Mouse (Mus musculus) embryonic fibroblast, embryonic 13.5 days (primary cell): Measurements from ENCODE around the gene Kmt5a. TPM values are rescaled to one million over a fixed set of nuclear protein-coding genes. Genes with fewer than 3 reads are reported as not detected.

Experiments used
- H3K27ac ChIP-seq: 2 replicates; pipeline ENCODE4 v1.5.1; 2012; ENCODE audit warnings: low read length, control low read depth, inconsistent platforms; ENCODE audit not compliant: insufficient read depth
- H3K4me1 ChIP-seq: 2 replicates; pipeline ENCODE4 v1.6.1; 2011; ENCODE audit warnings: low read length; ENCODE audit not compliant: control insufficient read depth, insufficient read depth
- H3K4me3 ChIP-seq: 2 replicates; pipeline ENCODE4 v1.5.1; 2011; ENCODE audit warnings: mild to moderate bottlenecking, control low read depth, low read length; ENCODE audit not compliant: insufficient read depth
- CTCF ChIP-seq: IDR thresholded peaks from 2 replicates; pipeline ENCODE4 v1.5.1; 2011; ENCODE audit warnings: mild to moderate bottlenecking, control low read depth, low read length, moderate library complexity, borderline replicate concordance; ENCODE audit not compliant: insufficient read depth
- POLR2A ChIP-seq: IDR thresholded peaks from 2 replicates; pipeline ENCODE4 v1.6.1; 2011; ENCODE audit warnings: low read depth, mild to moderate bottlenecking, control low read depth, low read length, moderate library complexity
- polyA plus RNA-seq: library from polyadenylated mRNA; stranded (reverse); fragments of >200 nt; gene quantifications from 2 replicates; pipeline ENCODE4 v1.2.4, GENCODE M21; 2011; ENCODE audit warnings: low read depth; ENCODE audit not compliant: missing spikeins, insufficient read length

The Kmt5a gene
- polyA plus RNA-seq, 1 experiment: 94.2 TPM

DNA sequence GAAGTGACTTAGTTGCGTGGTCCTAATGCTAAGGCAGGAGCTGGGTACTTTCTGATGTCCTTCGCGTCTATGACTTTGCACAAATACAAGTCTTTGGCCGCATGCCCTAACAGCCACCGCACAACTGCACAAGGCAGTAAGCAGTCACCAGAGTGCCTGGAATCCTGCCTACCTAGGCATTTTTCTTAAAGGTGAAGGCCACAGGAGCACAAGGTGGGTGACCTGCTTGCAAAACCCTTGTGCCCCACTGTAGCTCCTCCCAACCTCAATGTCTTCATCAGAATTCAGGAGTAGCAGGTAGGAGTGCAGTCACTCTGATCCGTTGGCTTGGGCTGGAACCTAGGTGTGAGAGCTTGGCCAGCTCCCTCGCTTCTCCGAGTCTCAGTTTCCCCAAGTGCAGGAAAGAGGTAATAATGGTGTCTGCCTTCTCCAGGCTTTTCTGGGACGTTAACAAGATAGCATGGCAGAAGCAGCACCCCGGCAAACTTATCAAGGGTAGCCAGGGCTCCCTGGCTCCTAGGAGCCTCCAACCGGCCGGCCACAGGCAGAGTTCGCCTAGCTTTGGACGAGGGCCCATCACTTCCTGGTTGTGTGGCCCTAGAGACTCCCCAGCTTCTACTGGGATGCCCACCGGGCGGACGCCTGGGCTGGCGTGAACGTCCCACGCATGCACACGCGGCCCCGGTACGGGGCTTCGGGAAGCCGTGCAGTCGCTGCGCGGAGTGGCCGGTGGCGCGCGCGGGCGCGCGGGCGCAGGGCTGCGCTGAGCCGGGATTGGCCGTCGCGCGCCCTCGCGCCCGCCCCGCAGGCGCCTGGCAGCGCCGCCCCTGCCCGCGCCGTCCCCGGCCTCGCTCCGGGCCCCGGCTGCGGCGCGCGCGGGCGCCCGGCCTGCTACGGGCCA, 5.2 kb downstream of the Kmt5a start:
- Histone ChIP-seq H3K4me3 (peak overlapping the region; percentile 78), H3K4me1 (peaks cover 15% of the 10 kb centered on the region; the same call in 1 of the 2 replicates), H3K27ac (peak overlapping the region; percentile 84)
- TF ChIP-seq POLR2A (peak; percentile 82), CTCF (no peak)

DNA sequence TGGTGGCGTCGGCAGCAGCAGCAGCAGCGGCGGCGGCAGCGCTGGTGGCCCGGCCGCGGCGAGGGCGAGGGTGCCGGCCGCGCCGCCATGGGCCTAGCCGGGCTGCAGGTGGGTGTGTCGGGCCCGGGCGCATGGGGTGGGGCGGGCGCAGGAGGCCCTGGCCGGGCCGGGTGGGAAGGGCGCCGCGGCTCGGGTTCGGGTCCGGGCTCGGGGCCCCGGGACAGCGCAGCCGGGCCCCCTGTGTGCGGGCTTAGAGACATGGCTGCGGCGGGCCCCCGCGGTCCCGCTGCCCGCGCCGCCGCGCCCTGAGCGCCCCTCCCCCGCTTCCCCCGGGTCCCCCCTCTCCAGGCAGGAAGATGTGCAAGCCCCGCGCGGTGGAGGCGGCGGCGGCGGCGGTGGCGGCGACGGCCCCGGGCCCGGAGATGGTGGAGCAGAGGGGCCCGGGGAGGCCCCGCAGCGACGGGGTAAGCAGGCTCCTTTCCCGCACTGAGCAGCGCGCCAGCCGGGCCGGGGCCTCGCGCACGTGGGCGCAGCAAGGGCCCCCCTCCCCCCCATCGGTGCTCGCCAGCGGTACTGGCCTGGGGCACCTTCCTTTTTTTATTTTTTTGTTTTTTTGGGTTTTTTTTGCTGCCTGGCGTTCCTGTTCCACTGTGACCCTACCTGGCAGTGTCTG, 6.0 kb downstream of the Kmt5a start:
- H3K27ac ChIP-seq: peak overlapping the region; percentile 76
- peaks cover 15% of the 10 kb centered on the region; the same call in 1 of the 2 replicates for H3K4me1 ChIP-seq
- TF ChIP-seq POLR2A: no peak
- no peak for TF ChIP-seq CTCF
- peak overlapping the region; percentile 55 for H3K4me3 ChIP-seq

DNA sequence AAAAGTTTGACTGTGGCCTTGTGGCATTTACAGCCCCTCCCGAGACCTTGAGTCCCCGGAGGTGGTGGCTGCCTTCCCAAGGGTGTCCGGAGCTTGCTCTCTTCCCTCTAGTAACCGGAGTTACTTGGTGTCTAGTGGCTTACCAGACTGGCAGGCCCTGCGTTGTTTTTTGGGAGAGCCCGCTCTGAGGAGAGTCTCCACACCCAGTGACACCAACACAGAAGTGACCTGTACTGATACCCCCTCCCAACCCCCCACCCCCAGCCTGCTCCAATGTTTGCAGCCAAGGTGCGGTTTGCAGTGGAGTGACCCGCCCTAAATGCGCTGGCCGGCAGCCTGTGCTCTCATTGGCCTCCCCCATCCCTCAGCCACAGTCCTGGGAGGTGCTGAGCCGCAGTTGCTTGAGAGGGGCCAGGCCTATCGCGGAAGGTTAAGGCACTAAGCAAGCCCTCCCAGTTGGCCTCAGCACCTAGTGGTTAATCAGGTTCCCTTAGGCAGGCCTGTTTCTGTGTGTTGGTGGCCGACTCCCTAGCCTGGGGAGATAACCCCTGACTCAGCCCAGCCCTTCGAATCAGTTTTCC, 6.7 kb downstream of the Kmt5a start:
- H3K4me3 ChIP-seq: peak overlapping the region; percentile 55
- peak overlapping the region; percentile 76 for H3K27ac ChIP-seq
- TF ChIP-seq POLR2A (peak; percentile 56), CTCF (no peak)
- H3K4me1 ChIP-seq: peaks cover 15% of the 10 kb centered on the region; the same call in 1 of the 2 replicates

DNA sequence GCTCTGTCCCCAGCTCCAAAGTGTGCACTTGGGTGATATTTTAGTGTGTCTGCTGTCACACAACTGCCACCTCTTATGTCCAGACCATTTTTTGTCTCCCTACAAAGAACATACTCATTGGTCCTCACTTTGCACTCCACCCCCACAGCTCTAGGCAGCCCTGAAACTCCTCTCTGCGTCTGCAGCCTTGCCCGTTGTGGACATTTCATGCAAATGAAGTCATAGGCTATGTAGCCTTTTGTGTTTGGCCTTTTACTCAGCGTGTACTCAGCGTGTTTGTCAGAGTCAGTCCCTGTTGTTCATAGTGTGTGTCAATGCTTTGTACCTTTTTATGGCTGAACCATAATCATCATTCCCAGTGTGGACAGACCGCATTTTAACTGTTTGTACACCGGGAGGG, 9.8 kb downstream of the Kmt5a start:
- Histone ChIP-seq H3K4me1 (peaks cover 12% of the 10 kb centered on the region; the same call in 1 of the 2 replicates), H3K4me3 (no peak overlapping the region), H3K27ac (peak overlapping the region; percentile 44; the same call in 1 of the 2 replicates)
- TF ChIP-seq POLR2A (no peak), CTCF (no peak)

DNA sequence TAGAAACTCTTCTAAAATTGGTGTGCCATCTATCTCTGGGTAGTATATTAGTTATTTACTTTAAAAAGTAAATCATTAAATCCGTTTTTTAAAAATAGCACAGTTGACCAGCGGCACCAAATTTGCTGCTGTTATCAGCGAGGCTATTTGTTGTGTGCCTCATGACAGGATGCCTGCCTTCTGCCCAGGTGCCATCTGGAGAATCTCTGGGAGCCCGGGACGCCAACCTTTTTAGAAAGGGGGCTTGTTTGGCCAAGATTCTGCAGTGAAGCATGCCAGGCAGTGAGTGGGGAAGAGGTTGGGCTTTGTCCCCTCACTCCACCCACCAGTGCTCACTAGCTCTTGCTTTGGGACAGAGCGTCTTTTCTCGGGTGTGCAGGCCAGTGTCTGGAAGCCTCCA, 10.3 kb downstream of the Kmt5a start:
- no peak for TF ChIP-seq CTCF
- no peak for TF ChIP-seq POLR2A
- Histone ChIP-seq H3K4me1 (peaks cover 12% of the 10 kb centered on the region; the same call in 1 of the 2 replicates), H3K27ac (no peak overlapping the region), H3K4me3 (no peak overlapping the region)

DNA sequence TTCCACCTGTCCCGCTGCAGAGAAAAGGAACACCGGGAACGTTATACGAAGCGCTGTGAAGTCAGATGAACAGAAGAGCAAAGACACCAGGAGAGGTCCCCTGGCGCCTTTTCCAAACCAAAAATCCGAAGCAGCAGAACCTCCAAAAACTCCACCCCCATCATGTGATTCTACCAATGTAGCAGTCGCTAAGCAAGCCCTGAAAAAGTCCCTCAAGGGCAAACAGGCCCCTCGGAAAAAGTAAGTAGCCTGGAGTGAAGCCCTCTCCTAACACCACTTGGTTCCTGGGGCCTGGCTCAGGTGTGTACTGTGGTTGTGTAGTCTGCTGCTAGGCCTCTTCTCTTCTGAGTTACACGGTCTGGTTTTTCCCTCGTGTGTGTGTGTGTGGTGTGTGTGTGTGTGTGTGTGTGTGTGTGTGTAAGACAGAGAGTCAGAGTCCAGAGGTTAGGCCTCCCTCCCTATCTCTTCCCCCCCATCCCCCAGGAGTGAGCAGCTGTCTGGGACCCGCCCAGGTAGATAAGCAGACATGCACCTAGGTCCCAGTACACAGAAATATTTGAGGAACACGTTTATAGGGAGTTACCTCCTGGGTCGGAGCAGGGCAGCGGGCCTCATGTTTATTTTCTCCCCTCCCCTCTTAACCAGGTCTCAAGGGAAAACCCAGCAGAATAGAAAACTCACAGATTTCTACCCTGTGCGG, 11.1 kb downstream of the Kmt5a start:
- Histone ChIP-seq H3K4me3 (no peak overlapping the region), H3K4me1 (peaks cover 12% of the 10 kb centered on the region; the same call in 1 of the 2 replicates), H3K27ac (no peak overlapping the region)
- TF ChIP-seq CTCF (no peak), POLR2A (no peak)

DNA sequence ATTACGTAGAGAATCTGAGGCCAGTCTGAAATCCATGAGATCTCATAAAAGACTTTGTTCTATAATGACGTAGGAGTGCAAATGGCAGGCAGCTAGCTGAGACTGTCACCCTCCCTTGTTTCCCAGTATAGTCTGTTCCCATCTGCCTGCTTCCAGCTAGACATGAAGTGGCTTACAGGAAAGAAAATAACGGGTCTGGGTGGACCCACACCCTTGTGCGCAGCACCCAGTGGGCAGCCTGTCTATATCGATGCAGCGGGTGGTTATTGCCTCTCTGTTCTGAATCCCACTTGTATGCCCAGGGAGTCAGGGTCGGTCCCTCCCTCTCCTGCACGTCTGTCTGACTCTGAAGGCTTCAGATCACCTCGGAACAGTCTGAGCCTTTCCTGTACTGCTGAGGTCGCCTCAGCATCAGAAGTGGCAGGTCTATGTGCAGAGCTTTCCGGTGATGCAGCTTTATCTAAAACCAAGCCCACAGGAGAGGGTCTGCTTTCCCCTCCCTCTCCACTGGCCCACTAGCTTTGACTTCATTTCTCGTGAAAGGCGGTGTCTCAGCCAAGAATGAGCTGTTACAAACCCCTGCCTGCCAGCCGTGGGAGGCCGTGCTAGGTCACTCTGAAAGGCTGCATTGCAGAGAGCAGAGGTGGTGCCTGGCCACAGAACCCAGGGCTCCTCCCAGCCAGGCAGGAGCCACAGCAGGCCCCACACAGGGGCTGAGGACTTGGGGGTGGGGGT, 12.9 kb downstream of the Kmt5a start:
- Histone ChIP-seq H3K4me3 (no peak overlapping the region), H3K4me1 (0 out of 2 replicates have a peak, but pooled peaks cover 6% of the 10 kb centered on the region), H3K27ac (no peak overlapping the region)
- TF ChIP-seq POLR2A (no peak), CTCF (no peak)

DNA sequence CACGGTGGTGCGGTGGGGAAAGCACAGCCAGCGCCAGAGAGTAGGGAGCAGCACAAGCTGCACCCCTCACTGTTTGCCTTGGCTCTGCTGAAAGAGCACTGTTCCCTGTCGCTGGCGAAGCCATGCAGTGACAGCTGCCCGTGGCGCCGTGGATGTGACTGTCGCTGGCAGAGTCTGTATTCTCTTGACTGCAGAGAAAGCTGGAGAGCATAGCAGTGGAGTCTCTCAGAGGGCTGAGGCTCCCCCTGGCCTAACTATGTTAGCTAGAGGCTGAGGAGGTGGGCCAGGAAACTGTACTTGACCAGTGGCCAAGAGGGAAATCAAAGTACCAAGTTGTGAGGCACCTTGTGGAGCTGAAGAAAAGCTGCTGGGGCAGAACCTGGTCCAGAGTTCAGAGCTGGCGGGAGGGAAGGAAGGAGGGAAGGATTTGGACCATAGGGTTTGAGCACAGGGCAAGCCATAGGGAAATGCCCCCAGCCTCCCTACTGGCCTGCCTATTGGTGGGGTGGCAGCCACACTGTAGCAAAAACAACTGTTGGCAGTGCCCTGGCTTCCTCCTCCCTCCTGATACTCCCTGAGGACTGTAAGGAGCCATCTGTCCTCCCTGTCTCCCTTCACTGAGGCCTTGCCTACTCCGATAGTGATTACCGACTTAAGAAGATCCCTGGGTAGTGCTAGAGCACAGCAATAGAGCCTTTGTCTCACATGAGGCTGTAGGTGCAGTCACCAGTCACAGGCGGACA, 13.8 kb downstream of the Kmt5a start:
- H3K4me1 ChIP-seq: 0 out of 2 replicates have a peak, but pooled peaks cover 3% of the 10 kb centered on the region
- TF ChIP-seq CTCF: no peak
- no peak for TF ChIP-seq POLR2A
- H3K4me3 ChIP-seq: no peak overlapping the region
- no peak overlapping the region for H3K27ac ChIP-seq
